Mouse (Mus musculus) lung, embryonic 16.5 days (tissue): ENCODE data around the gene Plxdc2. TPM values are rescaled to one million over a fixed set of nuclear protein-coding genes. Genes with fewer than 3 reads are reported as not detected.

Experiments used
- ATAC-seq: fragments of 200-750 bp; cut with Nextera tagmentation; 2 replicates; pipeline ENCODE4 v1.8.0; 2017; ENCODE audit warnings: low read depth, mild to moderate bottlenecking, moderate library complexity
- H3K27ac ChIP-seq: fragments of 300-500 bp; sonication (generic); 2 replicates; pipeline ENCODE4 v1.5.1; 2014; ENCODE audit warnings: mild to moderate bottlenecking, control low read depth, low read length
- H3K27me3 ChIP-seq: fragments of 300-500 bp; sonication (generic); 2 replicates; pipeline ENCODE4 v1.6.1; 2014; ENCODE audit warnings: low read depth, low read length, mixed read lengths; ENCODE audit not compliant: control insufficient read depth, insufficient read depth
- H3K36me3 ChIP-seq: fragments of 300-500 bp; sonication (generic); 2 replicates; pipeline ENCODE4 v1.6.1; 2014; ENCODE audit warnings: low read length; ENCODE audit not compliant: control insufficient read depth, insufficient read depth
- H3K4me1 ChIP-seq: fragments of 300-500 bp; sonication (generic); replicated peaks from 2 replicates; pipeline ENCODE4 v1.6.1; 2014; ENCODE audit warnings: low read length, mixed read lengths; ENCODE audit not compliant: control insufficient read depth, insufficient read depth
- H3K4me2 ChIP-seq: fragments of 300-500 bp; sonication (generic); 2 replicates; pipeline ENCODE4 v1.6.1; 2014; ENCODE audit warnings: low read depth, low read length, control low read depth
- H3K4me3 ChIP-seq: fragments of 300-500 bp; sonication (generic); 2 replicates; pipeline ENCODE4 v1.5.1; 2014; ENCODE audit warnings: mild to moderate bottlenecking, low read length, control low read depth
- H3K9ac ChIP-seq: fragments of 300-500 bp; sonication (generic); 2 replicates; pipeline ENCODE4 v1.6.1; 2014; ENCODE audit warnings: low read length, control low read depth
- H3K9me3 ChIP-seq: fragments of 300-500 bp; sonication (generic); 2 replicates; pipeline ENCODE4 v1.6.1; 2016; ENCODE audit warnings: low read length; ENCODE audit not compliant: control insufficient read depth
- WGBS: fragments of 180-500 bp; shearing (Covaris S2); extraction: QIAGEN DNeasy Blood & Tissue Kit; methylation state at CpG from one replicate; pipeline ENCODE4 v1.1.7; 2014; 5-methylcytosine and 5-hydroxymethylcytosine counted together
- polyA plus RNA-seq: library from polyadenylated mRNA; unstranded; fragments of >200 nt; fragmentation: Nextera tagmentation; extraction: Ambion mirVana; gene quantifications from 2 replicates; pipeline ENCODE4 v1.2.1, GENCODE M21; 2015

Gene Plxdc2
- polyA plus RNA-seq, 1 experiment from 2014 or later, result 70.1 TPM

GRCm38 (mm10) chr2:16357946-16358345 is 1.8 kb downstream of the Plxdc2 start:
- no peak for ATAC-seq
- H3K4me3 ChIP-seq, result peak overlapping the region; percentile 79
- no peaks in the 10 kb centered on the region for H3K36me3 ChIP-seq
- no peaks in the 10 kb centered on the region for H3K9me3 ChIP-seq
- peak overlapping the region; percentile 84 for H3K4me2 ChIP-seq
- peaks cover 16% of the 10 kb centered on the region for H3K4me1 ChIP-seq
- peak overlapping the region; percentile 83 for H3K9ac ChIP-seq
- H3K27me3 ChIP-seq, result no peaks in the 10 kb centered on the region
- 16% methylated on average over 1 of the region's 1 CpGs for WGBS
- peak overlapping the region; percentile 72 for H3K27ac ChIP-seq

- no peak overlapping the region for H3K9ac ChIP-seq
- ATAC-seq, result no peak
- H3K27me3 ChIP-seq, result no peaks in the 10 kb centered on the region
- H3K27ac ChIP-seq, result no peak overlapping the region
- no peaks in the 10 kb centered on the region for H3K9me3 ChIP-seq
- no peaks in the 10 kb centered on the region for H3K36me3 ChIP-seq
- WGBS, result 31% methylated on average over 3 of the region's 3 CpGs
- peak overlapping the region; percentile 41 for H3K4me2 ChIP-seq
- H3K4me1 ChIP-seq, result peaks cover 16% of the 10 kb centered on the region
- H3K4me3 ChIP-seq, result peak overlapping the region; percentile 19
Observed at GRCm38 (mm10) chr2:16359341-16359928, 3.3 kb downstream of the Plxdc2 start.

- H3K4me1 ChIP-seq, result peaks cover 16% of the 10 kb centered on the region; the same call in 1 of the 2 replicates
- WGBS, result 43% methylated on average over 1 of the region's 1 CpGs
- H3K27me3 ChIP-seq, result no peaks in the 10 kb centered on the region
- H3K4me2 ChIP-seq, result no peak overlapping the region
- no peaks in the 10 kb centered on the region for H3K36me3 ChIP-seq
- no peak for ATAC-seq
- H3K27ac ChIP-seq, result no peak overlapping the region
- H3K9ac ChIP-seq, result no peak overlapping the region
- H3K4me3 ChIP-seq, result no peak overlapping the region
- H3K9me3 ChIP-seq, result no peaks in the 10 kb centered on the region
Observed at GRCm38 (mm10) chr2:16364749-16365148, 8.6 kb downstream of the Plxdc2 start.

- peaks cover 3% of the 10 kb centered on the region; the same call in 1 of the 2 replicates for H3K36me3 ChIP-seq
- WGBS, result 34% methylated on average over 4 of the region's 4 CpGs
- no peak overlapping the region for H3K4me2 ChIP-seq
- no peak overlapping the region for H3K9ac ChIP-seq
- H3K4me3 ChIP-seq, result no peak overlapping the region
- H3K27ac ChIP-seq, result peak overlapping the region; percentile 36; the same call in 1 of the 2 replicates
- H3K9me3 ChIP-seq, result no peaks in the 10 kb centered on the region
- peak; percentile 89 for ATAC-seq
- H3K27me3 ChIP-seq, result no peaks in the 10 kb centered on the region
- H3K4me1 ChIP-seq, result peaks cover 14% of the 10 kb centered on the region; the same call in 1 of the 2 replicates
Observed at GRCm38 (mm10) chr2:16365830-16366401, 9.8 kb downstream of the Plxdc2 start.

- H3K4me3 ChIP-seq, result no peak overlapping the region
- peaks cover 3% of the 10 kb centered on the region; the same call in 1 of the 2 replicates for H3K36me3 ChIP-seq
- H3K4me2 ChIP-seq, result no peak overlapping the region
- H3K9ac ChIP-seq, result no peak overlapping the region
- H3K27me3 ChIP-seq, result no peaks in the 10 kb centered on the region
- ATAC-seq, result no peak
- peaks cover 8% of the 10 kb centered on the region; the same call in 1 of the 2 replicates for H3K4me1 ChIP-seq
- 90% methylated on average over 1 of the region's 1 CpGs for WGBS
- H3K27ac ChIP-seq, result no peak overlapping the region
- no peaks in the 10 kb centered on the region for H3K9me3 ChIP-seq
Observed at GRCm38 (mm10) chr2:16370419-16370818, 14.3 kb downstream of the Plxdc2 start.

- Histone ChIP-seq H3K9ac (no peak overlapping the region), H3K4me3 (no peak overlapping the region), H3K4me1 (no peaks in the 10 kb centered on the region), H3K36me3 (peaks cover 3% of the 10 kb centered on the region; the same call in 1 of the 2 replicates), H3K27me3 (no peaks in the 10 kb centered on the region), H3K4me2 (no peak overlapping the region), H3K9me3 (no peaks in the 10 kb centered on the region), H3K27ac (no peak overlapping the region)
- ATAC-seq, result no peak
Observed at GRCm38 (mm10) chr2:16374288-16374687, 18.2 kb downstream of the Plxdc2 start.

- Histone ChIP-seq H3K27ac (no peak overlapping the region), H3K36me3 (no peaks in the 10 kb centered on the region), H3K4me2 (no peak overlapping the region), H3K9me3 (no peaks in the 10 kb centered on the region; the same call in 1 of the 2 replicates), H3K4me3 (no peak overlapping the region), H3K4me1 (no peaks in the 10 kb centered on the region), H3K9ac (no peak overlapping the region), H3K27me3 (no peaks in the 10 kb centered on the region)
- no peak for ATAC-seq
- WGBS, result 73% methylated on average over 1 of the region's 1 CpGs
Observed at GRCm38 (mm10) chr2:16386206-16386605, 30.1 kb downstream of the Plxdc2 start.

- no peaks in the 10 kb centered on the region for H3K27me3 ChIP-seq
- H3K4me1 ChIP-seq, result no peaks in the 10 kb centered on the region
- H3K9me3 ChIP-seq, result no peaks in the 10 kb centered on the region; the same call in 1 of the 2 replicates
- H3K27ac ChIP-seq, result no peak overlapping the region
- H3K9ac ChIP-seq, result no peak overlapping the region
- no peak for ATAC-seq
- H3K4me2 ChIP-seq, result no peak overlapping the region
- no peaks in the 10 kb centered on the region for H3K36me3 ChIP-seq
- no peak overlapping the region for H3K4me3 ChIP-seq
Observed at GRCm38 (mm10) chr2:16386692-16387091, 30.6 kb downstream of the Plxdc2 start.

- Histone ChIP-seq H3K4me1 (no peaks in the 10 kb centered on the region), H3K4me3 (no peak overlapping the region), H3K9ac (no peak overlapping the region), H3K36me3 (no peaks in the 10 kb centered on the region), H3K4me2 (no peak overlapping the region), H3K27me3 (no peaks in the 10 kb centered on the region), H3K9me3 (no peaks in the 10 kb centered on the region), H3K27ac (no peak overlapping the region)
- no peak for ATAC-seq
Observed at GRCm38 (mm10) chr2:16387787-16388186, 31.7 kb downstream of the Plxdc2 start.
